ENCODE assay signal across 10 mouse cellular contexts in the genomic region with DNA sequence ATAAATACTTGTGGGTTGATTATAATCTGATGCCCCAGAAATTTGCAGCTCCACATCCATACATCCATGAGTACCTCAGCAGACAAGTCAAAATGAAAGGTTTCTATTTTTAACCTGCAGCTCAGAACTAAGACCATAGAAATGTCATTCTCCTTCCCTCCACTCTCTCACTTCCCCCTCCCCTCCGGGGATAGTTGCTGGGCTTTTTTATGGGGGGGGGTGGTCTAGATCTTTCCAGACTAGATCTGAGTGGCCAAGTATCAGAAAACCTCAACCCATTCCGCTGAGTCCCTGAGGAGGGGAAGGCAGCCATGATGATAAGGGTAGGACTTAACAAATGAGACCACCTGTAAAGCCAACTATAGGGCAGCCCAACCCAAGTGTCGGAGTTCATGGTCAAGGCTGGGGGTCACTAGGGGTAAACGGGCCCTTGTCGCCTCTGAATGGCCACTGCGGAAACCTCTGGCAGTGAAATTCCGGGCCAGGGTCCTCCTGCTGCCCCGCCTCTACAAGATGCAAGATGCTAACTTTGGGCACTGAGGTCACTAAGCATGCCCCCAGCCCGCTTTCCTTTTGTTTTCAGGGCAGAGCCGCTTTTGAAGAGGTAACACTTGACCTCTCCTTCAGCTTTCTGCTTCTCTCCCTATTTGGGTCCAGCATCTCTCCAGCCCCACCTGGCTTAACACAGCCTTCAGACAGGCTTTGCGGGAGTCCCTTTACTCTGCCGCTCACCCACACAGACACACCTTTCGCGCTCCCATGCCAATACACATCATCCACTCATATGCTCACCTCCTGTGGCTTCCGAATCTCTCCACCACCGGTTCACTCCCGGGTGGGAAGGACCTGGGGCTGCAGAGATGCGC. TPM values are rescaled to one million over a fixed set of nuclear protein-coding genes. Genes with fewer than 3 reads are reported as not detected.
DNase-seq lines count a peak whose midpoint lies in the region; ATAC-seq lines count a peak whose summit lies in the region.
"Had no signal": no experiment of that assay in that cellular context is flagged by ENCODE, and none has a peak within 500 bp of the region (broad histone marks: within the 10 kb centered on the region; RNA-seq: fewer than 3 reads in every experiment).

No protein-coding gene starts in this region.

- H3K4me2 ChIP-seq in kidney, embryonic 14.5 days (replicated peaks; ENCODE audit: low read depth, low read length): no peak overlapping the region
- H3K4me2 ChIP-seq in embryonic facial prominence, embryonic 11.5 days (ENCODE audit: low read depth, low read length): no peak overlapping the region
- peak overlapping the region; percentile 20 for H3K4me2 ChIP-seq in limb, embryonic 11.5 days (ENCODE audit: low read depth, severe bottlenecking)
- H3K4me2 ChIP-seq in neural tube, embryonic 15.5 days: peak overlapping the region; percentile 32

- no peak overlapping the region for H3K9ac ChIP-seq in kidney, embryonic 14.5 days (ENCODE audit: low read depth, low read length)
- no peak overlapping the region for H3K9ac ChIP-seq in embryonic facial prominence, embryonic 11.5 days (replicated peaks; ENCODE audit: low read length)
- H3K9ac ChIP-seq in limb, embryonic 11.5 days (ENCODE audit: low read length): no peak overlapping the region
- H3K9ac ChIP-seq in neural tube, embryonic 15.5 days (replicated peaks): no peak overlapping the region

- no peaks in the 10 kb centered on the region for H3K36me3 ChIP-seq in kidney, embryonic 14.5 days (ENCODE audit: control insufficient read depth, insufficient read depth, low read length)
- H3K36me3 ChIP-seq in embryonic facial prominence, embryonic 11.5 days (replicated peaks; ENCODE audit: control insufficient read depth, insufficient read depth, low read depth, low read length): no peaks in the 10 kb centered on the region
- H3K36me3 ChIP-seq in limb, embryonic 11.5 days (ENCODE audit: control insufficient read depth, insufficient read depth, low read length): no peaks in the 10 kb centered on the region
- no peaks in the 10 kb centered on the region for H3K36me3 ChIP-seq in neural tube, embryonic 15.5 days

- 3% methylated on average over 18 of the region's 18 CpGs for WGBS in kidney, embryonic 14.5 days
- 1% methylated on average over 18 of the region's 18 CpGs for WGBS in embryonic facial prominence, embryonic 11.5 days
- 3% methylated on average over 18 of the region's 18 CpGs for WGBS in limb, embryonic 11.5 days
- WGBS in neural tube, embryonic 15.5 days: 9% methylated on average over 18 of the region's 18 CpGs

- peaks cover 89% of the 10 kb centered on the region for H3K27me3 ChIP-seq in kidney, embryonic 14.5 days (ENCODE audit: control insufficient read depth, insufficient read depth, low read length)
- peaks cover 51% of the 10 kb centered on the region for H3K27me3 ChIP-seq in embryonic facial prominence, embryonic 11.5 days (ENCODE audit: control insufficient read depth, insufficient read depth, low read length)
- peaks cover 36% of the 10 kb centered on the region for H3K27me3 ChIP-seq in limb, embryonic 11.5 days (ENCODE audit: control insufficient read depth, insufficient read depth, low read length)
- H3K27me3 ChIP-seq in neural tube, embryonic 15.5 days (replicated peaks): peaks cover 73% of the 10 kb centered on the region

- no peaks in the 10 kb centered on the region for H3K9me3 ChIP-seq in kidney, embryonic 14.5 days (ENCODE audit: control insufficient read depth, low read length)
- no peaks in the 10 kb centered on the region for H3K9me3 ChIP-seq in embryonic facial prominence, embryonic 11.5 days (replicated peaks; ENCODE audit: control insufficient read depth, low read length)
- no peaks in the 10 kb centered on the region for H3K9me3 ChIP-seq in limb, embryonic 11.5 days (ENCODE audit: control insufficient read depth, low read length)
- H3K9me3 ChIP-seq in neural tube, embryonic 15.5 days (replicated peaks): no peaks in the 10 kb centered on the region

- H3K4me3 ChIP-seq in kidney, embryonic 14.5 days (ENCODE audit: low read length): no peak overlapping the region
- no peak overlapping the region for H3K4me3 ChIP-seq in embryonic facial prominence, embryonic 11.5 days (ENCODE audit: low read depth, low read length)
- H3K4me3 ChIP-seq in limb, embryonic 11.5 days (ENCODE audit: low read depth, low read length): no peak overlapping the region
- no peak overlapping the region for H3K4me3 ChIP-seq in neural tube, embryonic 15.5 days (replicated peaks)

- ATAC-seq in kidney, embryonic 14.5 days (ENCODE audit: low FRiP score, low TSS enrichment): peak; percentile 25; the same call in 1 of the 2 replicates
- no peak for ATAC-seq in embryonic facial prominence, embryonic 11.5 days (replicated peaks; ENCODE audit: insufficient number of reproducible peaks, low FRiP score, low TSS enrichment, low read depth)
- ATAC-seq in limb, embryonic 11.5 days (ENCODE audit: insufficient number of reproducible peaks, low FRiP score, low TSS enrichment, low read depth): no peak; the same call in 1 of the 2 replicates
- no peak for ATAC-seq in neural tube, embryonic 15.5 days (ENCODE audit: low FRiP score)

- no peak for DNase-seq in kidney, adult 18-20 months
- DNase-seq in embryonic facial prominence, embryonic 11.5 days (ENCODE audit: low spot score): peak; percentile 12
- DNase-seq in limb, embryonic 11.5 days (ENCODE audit: low spot score): peak; percentile 44
- no peak for DNase-seq in yolk sac, embryonic 10.5 days (ENCODE audit: low spot score)
- DNase-seq in c-Kit-positive CD71-positive TER-119-positive erythroid progenitor cells, embryonic 14.5 days (ENCODE audit: low spot score): no peak
- DNase-seq in gastrocnemius, postnatal 4 days (ENCODE audit: low spot score in 2 of 2): no peak
- DNase-seq: gastrocnemius, postnatal 10 days had no signal

- H3K4me1 ChIP-seq in kidney, embryonic 14.5 days (ENCODE audit: control insufficient read depth, insufficient read depth, low read length): no peaks in the 10 kb centered on the region
- peaks cover 2% of the 10 kb centered on the region; the same call in 1 of the 2 replicates for H3K4me1 ChIP-seq in embryonic facial prominence, embryonic 11.5 days (ENCODE audit: control insufficient read depth, insufficient read depth, low read length)
- peaks cover 33% of the 10 kb centered on the region for H3K4me1 ChIP-seq in limb, embryonic 11.5 days (ENCODE audit: control insufficient read depth, insufficient read depth, low read length)
- 0 out of 2 replicates have a peak, but pooled peaks cover 7% of the 10 kb centered on the region for H3K4me1 ChIP-seq in neural tube, embryonic 15.5 days

- no peak overlapping the region for H3K27ac ChIP-seq in kidney, embryonic 14.5 days (ENCODE audit: low read depth, low read length)
- H3K27ac ChIP-seq in embryonic facial prominence, embryonic 11.5 days (replicated peaks; ENCODE audit: low read depth, low read length): no peak overlapping the region
- H3K27ac ChIP-seq in limb, embryonic 11.5 days (replicated peaks; ENCODE audit: low read depth, low read length): no peak overlapping the region
- peak overlapping the region; percentile 33; the same call in 1 of the 2 replicates for H3K27ac ChIP-seq in neural tube, embryonic 15.5 days (replicated peaks)

RNA-seq across cellular contexts. Expression of a gene that starts 6.6 kb away (rescaled TPM):
- not detected in 2 replicates for polyA plus RNA-seq in kidney, embryonic 14.5 days (2014; fragmentation: Nextera tagmentation; extraction: Ambion mirVana)
- not detected in 2 replicates for polyA plus RNA-seq in embryonic facial prominence, embryonic 11.5 days (2014; fragmentation: Nextera tagmentation; extraction: Ambion mirVana)
- 0.16 and 0.19 TPM in 2 replicates for polyA plus RNA-seq in limb, embryonic 11.5 days (2014; fragmentation: Nextera tagmentation; extraction: Ambion mirVana)
- 0.23 and 0.27 TPM in 2 replicates for polyA plus RNA-seq in neural tube, embryonic 15.5 days (2015; fragmentation: Nextera tagmentation; extraction: Ambion mirVana)
- not detected for total RNA-seq in gastrocnemius, postnatal 4 days (2021)
- total RNA-seq: gastrocnemius, postnatal 10 days; left cerebral cortex, postnatal 10 days had no signal

RNA-seq across cellular contexts. Expression of a gene that starts 8.6 kb away (rescaled TPM):
- not detected in 2 replicates for polyA plus RNA-seq in kidney, embryonic 14.5 days (2014; fragmentation: Nextera tagmentation; extraction: Ambion mirVana)
- polyA plus RNA-seq in embryonic facial prominence, embryonic 11.5 days (2014; fragmentation: Nextera tagmentation; extraction: Ambion mirVana): 2.1 and 2.3 TPM in 2 replicates
- polyA plus RNA-seq in limb, embryonic 11.5 days (2014; fragmentation: Nextera tagmentation; extraction: Ambion mirVana): 5.1 and 5.6 TPM in 2 replicates
- 5.1 and 6.8 TPM in 2 replicates for polyA plus RNA-seq in neural tube, embryonic 15.5 days (2015; fragmentation: Nextera tagmentation; extraction: Ambion mirVana)
- total RNA-seq in gastrocnemius, postnatal 4 days (2021): under 1 TPM in 1 of 2 experiments, not detected in 1; 0.18 TPM
- total RNA-seq: gastrocnemius, postnatal 10 days had no signal

RNA-seq across cellular contexts. Expression of a gene that starts 18.3 kb away (rescaled TPM):
- 0.07 and 0.10 TPM in 2 replicates for polyA plus RNA-seq in kidney, embryonic 14.5 days (2014; fragmentation: Nextera tagmentation; extraction: Ambion mirVana)
- polyA plus RNA-seq in embryonic facial prominence, embryonic 11.5 days (2014; fragmentation: Nextera tagmentation; extraction: Ambion mirVana): 4.1 and 5.0 TPM in 2 replicates
- 11.3 and 12.5 TPM in 2 replicates for polyA plus RNA-seq in limb, embryonic 11.5 days (2014; fragmentation: Nextera tagmentation; extraction: Ambion mirVana)
- 3.9 and 6.2 TPM in 2 replicates for polyA plus RNA-seq in neural tube, embryonic 15.5 days (2015; fragmentation: Nextera tagmentation; extraction: Ambion mirVana)
- not detected for total RNA-seq in gastrocnemius, postnatal 4 days (2021)
- total RNA-seq: gastrocnemius, postnatal 10 days had no signal

RNA-seq across cellular contexts. Expression of a gene that starts 32.9 kb away (rescaled TPM):
- not detected in 2 replicates for polyA plus RNA-seq in kidney, embryonic 14.5 days (2014; fragmentation: Nextera tagmentation; extraction: Ambion mirVana)
- polyA plus RNA-seq in embryonic facial prominence, embryonic 11.5 days (2014; fragmentation: Nextera tagmentation; extraction: Ambion mirVana): not detected in 2 replicates
- 0.24 and 0.33 TPM in 2 replicates for polyA plus RNA-seq in limb, embryonic 11.5 days (2014; fragmentation: Nextera tagmentation; extraction: Ambion mirVana)
- 0.14 and 0.60 TPM in 2 replicates for polyA plus RNA-seq in neural tube, embryonic 15.5 days (2015; fragmentation: Nextera tagmentation; extraction: Ambion mirVana)
- total RNA-seq in gastrocnemius, postnatal 4 days (2021): not detected
- total RNA-seq: gastrocnemius, postnatal 10 days had no signal

RNA-seq across cellular contexts. Expression of a gene that starts 50.3 kb away (rescaled TPM):
- 15.3 and 20.5 TPM in 2 replicates for polyA plus RNA-seq in kidney, embryonic 14.5 days (2014; fragmentation: Nextera tagmentation; extraction: Ambion mirVana)
- polyA plus RNA-seq in embryonic facial prominence, embryonic 11.5 days (2014; fragmentation: Nextera tagmentation; extraction: Ambion mirVana): 35.3 and 37.4 TPM in 2 replicates
- 36.4 and 38.8 TPM in 2 replicates for polyA plus RNA-seq in limb, embryonic 11.5 days (2014; fragmentation: Nextera tagmentation; extraction: Ambion mirVana)
- 27.5 and 28.1 TPM in 2 replicates for polyA plus RNA-seq in neural tube, embryonic 15.5 days (2015; fragmentation: Nextera tagmentation; extraction: Ambion mirVana)
- 10 to 100 TPM; 28.4 to 29.2 TPM for total RNA-seq in gastrocnemius, postnatal 4 days (2021)

Comparison
In these comparisons a context has a peak if more than half of its experiments do, and no peak if none do; other contexts are left out.
1. H3K4me2 ChIP-seq: peak in limb, embryonic 11.5 days (single experiment) and neural tube, embryonic 15.5 days (single experiment); none in kidney, embryonic 14.5 days (single experiment) and embryonic facial prominence, embryonic 11.5 days (single experiment).
2. DNase-seq: peak in embryonic facial prominence, embryonic 11.5 days (single experiment) and limb, embryonic 11.5 days (single experiment); none in kidney, adult 18-20 months (single experiment), yolk sac, embryonic 10.5 days (single experiment), c-Kit-positive CD71-positive TER-119-positive erythroid progenitor cells, embryonic 14.5 days (single experiment) and gastrocnemius, postnatal 4 days (0 of 2).